Mouse (Mus musculus): ENCODE data around the gene Ldb2. TPM values are rescaled to one million over a fixed set of nuclear protein-coding genes. Genes with fewer than 3 reads are reported as not detected.

The Ldb2 gene
- polyA plus RNA-seq, 1 experiment from 2014 or later = 67.6 TPM

GRCm38 (mm10) chr5:44553155-44553554 lies 246.3 kb downstream of the Ldb2 start:
- no peaks in the 10 kb centered on the region for H3K36me3 ChIP-seq (ENCODE audit: control insufficient read depth, insufficient read depth, low read length)
- H3K27ac ChIP-seq (ENCODE audit: low read depth, low read length) = no peak overlapping the region
- H3K27me3 ChIP-seq (ENCODE audit: control insufficient read depth, insufficient read depth, low read length) = no peaks in the 10 kb centered on the region
- H3K9ac ChIP-seq (replicated peaks; ENCODE audit: low read depth, low read length) = no peak overlapping the region
- no peaks in the 10 kb centered on the region for H3K9me3 ChIP-seq (ENCODE audit: control insufficient read depth, low read length)
- H3K4me3 ChIP-seq (ENCODE audit: low read depth, low read length) = no peak overlapping the region
- no peak overlapping the region for H3K4me2 ChIP-seq (ENCODE audit: low read depth, low read length)
- H3K4me1 ChIP-seq (ENCODE audit: control insufficient read depth, insufficient read depth, low read length) = no peaks in the 10 kb centered on the region
- ATAC-seq (ENCODE audit: low read depth) = no peak

GRCm38 (mm10) chr5:44552121-44552520 lies 247.4 kb downstream of the Ldb2 start:
- Histone ChIP-seq H3K4me2 (ENCODE audit: low read depth, low read length) (no peak overlapping the region), H3K27ac (ENCODE audit: low read depth, low read length) (no peak overlapping the region), H3K4me3 (ENCODE audit: low read depth, low read length) (no peak overlapping the region), H3K27me3 (ENCODE audit: control insufficient read depth, insufficient read depth, low read length) (no peaks in the 10 kb centered on the region), H3K4me1 (ENCODE audit: control insufficient read depth, insufficient read depth, low read length) (no peaks in the 10 kb centered on the region), H3K9ac (replicated peaks; ENCODE audit: low read depth, low read length) (no peak overlapping the region), H3K36me3 (ENCODE audit: control insufficient read depth, insufficient read depth, low read length) (no peaks in the 10 kb centered on the region), H3K9me3 (ENCODE audit: control insufficient read depth, low read length) (no peaks in the 10 kb centered on the region)
- no peak for ATAC-seq (ENCODE audit: low read depth)
- WGBS = 80% methylated on average over 8 of the region's 8 CpGs

DNA sequence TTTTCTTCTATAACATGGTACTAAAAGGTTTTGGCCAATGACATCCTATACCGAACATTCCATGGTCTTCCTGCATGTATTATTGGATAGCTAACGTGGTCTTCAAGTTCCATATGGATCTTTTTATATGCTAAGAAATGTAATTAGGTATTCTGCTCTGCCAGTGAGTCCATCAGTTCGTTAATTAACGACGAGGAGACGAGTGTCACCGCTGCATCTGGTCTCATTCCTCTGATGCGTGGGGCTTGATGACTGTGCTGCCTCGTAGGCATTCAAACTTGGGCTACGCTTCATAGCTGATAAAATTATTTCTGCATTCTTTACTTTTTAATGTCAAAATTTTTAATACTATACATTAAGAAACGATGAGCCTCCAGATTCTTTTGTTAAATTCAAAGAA lies 251.0 kb downstream of the Ldb2 start:
- H3K4me1 ChIP-seq (ENCODE audit: control insufficient read depth, insufficient read depth, low read length) = no peaks in the 10 kb centered on the region
- H3K27me3 ChIP-seq (ENCODE audit: control insufficient read depth, insufficient read depth, low read length) = no peaks in the 10 kb centered on the region
- no peaks in the 10 kb centered on the region for H3K9me3 ChIP-seq (ENCODE audit: control insufficient read depth, low read length)
- ATAC-seq (ENCODE audit: low read depth) = no peak; the same call in 1 of the 2 replicates
- H3K36me3 ChIP-seq (ENCODE audit: control insufficient read depth, insufficient read depth, low read length) = no peaks in the 10 kb centered on the region
- no peak overlapping the region for H3K4me2 ChIP-seq (ENCODE audit: low read depth, low read length)
- H3K27ac ChIP-seq (ENCODE audit: low read depth, low read length) = no peak overlapping the region
- 62% methylated on average over 11 of the region's 11 CpGs for WGBS
- H3K4me3 ChIP-seq (ENCODE audit: low read depth, low read length) = no peak overlapping the region
- H3K9ac ChIP-seq (replicated peaks; ENCODE audit: low read depth, low read length) = no peak overlapping the region

DNA sequence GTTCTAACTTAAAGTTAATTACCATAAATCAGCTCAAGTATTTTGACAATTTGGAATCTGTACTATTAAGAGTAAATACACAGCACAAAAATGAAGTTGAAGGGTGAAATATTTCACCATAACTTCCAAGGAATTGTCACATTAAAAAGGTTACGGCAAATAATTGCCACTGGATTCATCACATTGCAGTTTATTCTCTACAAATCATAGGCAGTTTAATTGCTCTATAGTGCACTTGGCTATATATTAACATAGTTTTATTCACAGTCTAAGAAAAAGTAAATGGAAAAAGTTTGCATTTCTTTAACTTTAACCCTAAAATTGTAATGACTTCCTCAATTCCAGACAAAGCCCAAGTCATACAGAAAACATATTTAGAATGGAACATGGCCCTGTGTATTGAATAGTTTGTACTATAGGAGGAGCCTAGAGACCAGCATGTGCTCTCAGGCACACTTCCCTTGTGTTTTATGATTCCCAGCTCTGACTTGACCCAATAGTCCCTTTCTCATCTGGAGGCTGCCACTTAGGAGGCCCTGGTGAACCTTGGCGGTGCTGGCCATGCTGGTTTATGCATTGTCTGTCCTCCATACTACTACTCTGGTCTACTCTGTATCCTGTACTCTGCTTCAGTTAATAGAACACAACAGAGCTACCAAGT lies 255.9 kb downstream of the Ldb2 start:
- Histone ChIP-seq H3K4me3 (ENCODE audit: low read depth, low read length) (no peak overlapping the region), H3K9ac (replicated peaks; ENCODE audit: low read depth, low read length) (no peak overlapping the region), H3K4me2 (ENCODE audit: low read depth, low read length) (no peak overlapping the region), H3K4me1 (ENCODE audit: control insufficient read depth, insufficient read depth, low read length) (peaks cover 6% of the 10 kb centered on the region; the same call in 1 of the 2 replicates), H3K9me3 (ENCODE audit: control insufficient read depth, low read length) (no peaks in the 10 kb centered on the region), H3K36me3 (ENCODE audit: control insufficient read depth, insufficient read depth, low read length) (no peaks in the 10 kb centered on the region), H3K27ac (ENCODE audit: low read depth, low read length) (no peak overlapping the region), H3K27me3 (ENCODE audit: control insufficient read depth, insufficient read depth, low read length) (no peaks in the 10 kb centered on the region)
- ATAC-seq (ENCODE audit: low read depth) = no peak
- WGBS = 94% methylated on average over 2 of the region's 2 CpGs

DNA sequence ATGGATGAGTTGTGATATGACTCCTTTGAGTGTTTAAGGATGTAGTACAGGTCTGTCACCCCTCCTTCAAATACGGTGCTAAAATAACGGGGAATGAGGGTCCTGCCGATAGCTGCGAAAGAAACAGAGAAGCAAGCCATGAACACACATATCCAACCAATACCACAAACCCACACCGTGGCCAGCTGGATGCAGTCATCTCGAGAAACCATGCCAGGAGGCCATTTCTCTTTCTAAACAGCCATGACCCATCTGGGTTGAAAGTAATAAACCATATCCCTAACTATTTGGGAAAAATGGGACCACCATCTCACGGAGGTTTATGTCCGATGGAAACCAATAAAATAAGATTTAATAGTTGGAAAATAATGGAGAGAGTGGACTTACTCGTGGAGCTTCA lies 257.7 kb downstream of the Ldb2 start:
- no peak overlapping the region for H3K4me2 ChIP-seq (ENCODE audit: low read depth, low read length)
- H3K9me3 ChIP-seq (ENCODE audit: control insufficient read depth, low read length) = no peaks in the 10 kb centered on the region
- no peak overlapping the region for H3K4me3 ChIP-seq (ENCODE audit: low read depth, low read length)
- no peaks in the 10 kb centered on the region for H3K27me3 ChIP-seq (ENCODE audit: control insufficient read depth, insufficient read depth, low read length)
- no peak overlapping the region for H3K9ac ChIP-seq (replicated peaks; ENCODE audit: low read depth, low read length)
- ATAC-seq (ENCODE audit: low read depth) = no peak
- peaks cover 8% of the 10 kb centered on the region; the same call in 1 of the 2 replicates for H3K4me1 ChIP-seq (ENCODE audit: control insufficient read depth, insufficient read depth, low read length)
- H3K27ac ChIP-seq (ENCODE audit: low read depth, low read length) = no peak overlapping the region
- 73% methylated on average over 9 of the region's 9 CpGs for WGBS
- no peaks in the 10 kb centered on the region for H3K36me3 ChIP-seq (ENCODE audit: control insufficient read depth, insufficient read depth, low read length)

GRCm38 (mm10) chr5:44538687-44539086 lies 260.8 kb downstream of the Ldb2 start:
- whole genome bisulfite sequencing = 41% methylated on average over 2 of the region's 2 CpGs
- Histone ChIP-seq H3K9ac (replicated peaks; ENCODE audit: low read depth, low read length) (no peak overlapping the region), H3K4me3 (ENCODE audit: low read depth, low read length) (no peak overlapping the region), H3K4me2 (ENCODE audit: low read depth, low read length) (no peak overlapping the region), H3K36me3 (ENCODE audit: control insufficient read depth, insufficient read depth, low read length) (no peaks in the 10 kb centered on the region), H3K4me1 (ENCODE audit: control insufficient read depth, insufficient read depth, low read length) (peaks cover 8% of the 10 kb centered on the region; the same call in 1 of the 2 replicates), H3K9me3 (ENCODE audit: control insufficient read depth, low read length) (no peaks in the 10 kb centered on the region), H3K27me3 (ENCODE audit: control insufficient read depth, insufficient read depth, low read length) (no peaks in the 10 kb centered on the region), H3K27ac (ENCODE audit: low read depth, low read length) (no peak overlapping the region)
- ATAC-seq (ENCODE audit: low read depth) = no peak

GRCm38 (mm10) chr5:44538000-44538395 lies 261.5 kb downstream of the Ldb2 start:
- no peak overlapping the region for H3K4me3 ChIP-seq (ENCODE audit: low read depth, low read length)
- no peaks in the 10 kb centered on the region for H3K27me3 ChIP-seq (ENCODE audit: control insufficient read depth, insufficient read depth, low read length)
- H3K27ac ChIP-seq (ENCODE audit: low read depth, low read length) = no peak overlapping the region
- peak overlapping the region; percentile 21; the same call in 1 of the 2 replicates for H3K4me2 ChIP-seq (ENCODE audit: low read depth, low read length)
- H3K36me3 ChIP-seq (ENCODE audit: control insufficient read depth, insufficient read depth, low read length) = no peaks in the 10 kb centered on the region
- peaks cover 8% of the 10 kb centered on the region; the same call in 1 of the 2 replicates for H3K4me1 ChIP-seq (ENCODE audit: control insufficient read depth, insufficient read depth, low read length)
- no peak overlapping the region for H3K9ac ChIP-seq (replicated peaks; ENCODE audit: low read depth, low read length)
- H3K9me3 ChIP-seq (ENCODE audit: control insufficient read depth, low read length) = no peaks in the 10 kb centered on the region
- peak; percentile 93 for ATAC-seq (ENCODE audit: low read depth)
- WGBS = 3% methylated on average over 5 of the region's 5 CpGs

GRCm38 (mm10) chr5:44537316-44537999 lies 262.0 kb downstream of the Ldb2 start:
- 0 out of 2 replicates have a peak, but pooled peaks have one; percentile 10 for ATAC-seq (ENCODE audit: low read depth)
- H3K4me2 ChIP-seq (ENCODE audit: low read depth, low read length) = no peak overlapping the region
- WGBS = 56% methylated on average over 5 of the region's 5 CpGs

DNA sequence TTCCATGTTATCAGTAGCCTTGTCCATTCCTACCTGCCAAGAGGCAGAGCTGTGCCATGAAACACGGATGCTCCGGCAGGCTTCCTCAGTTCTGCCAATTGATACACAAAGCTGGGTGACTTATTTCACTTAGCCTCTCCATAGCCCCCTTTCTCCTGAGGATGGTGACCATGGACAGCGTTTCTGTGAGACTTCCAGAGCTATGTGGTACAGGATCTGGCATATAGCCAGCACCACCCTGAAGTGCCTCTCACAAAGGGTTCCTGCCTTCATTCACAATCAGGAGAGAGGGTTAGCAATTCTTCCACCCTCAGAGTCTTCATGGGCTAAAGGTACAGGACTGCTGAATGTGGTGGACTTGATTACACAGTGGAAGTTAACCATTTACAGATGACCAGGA lies 270.0 kb downstream of the Ldb2 start:
- H3K4me2 ChIP-seq (ENCODE audit: low read depth, low read length) = no peak overlapping the region
- no peak overlapping the region for H3K27ac ChIP-seq (ENCODE audit: low read depth, low read length)
- WGBS = 83% methylated on average over 3 of the region's 3 CpGs
- no peak overlapping the region for H3K4me3 ChIP-seq (ENCODE audit: low read depth, low read length)
- H3K4me1 ChIP-seq (ENCODE audit: control insufficient read depth, insufficient read depth, low read length) = no peaks in the 10 kb centered on the region
- no peaks in the 10 kb centered on the region for H3K36me3 ChIP-seq (ENCODE audit: control insufficient read depth, insufficient read depth, low read length)
- H3K9ac ChIP-seq (replicated peaks; ENCODE audit: low read depth, low read length) = no peak overlapping the region
- no peaks in the 10 kb centered on the region for H3K9me3 ChIP-seq (ENCODE audit: control insufficient read depth, low read length)
- ATAC-seq (ENCODE audit: low read depth) = no peak
- H3K27me3 ChIP-seq (ENCODE audit: control insufficient read depth, insufficient read depth, low read length) = no peaks in the 10 kb centered on the region

More at GRCm38 (mm10) chr5:44537316-44537999, 262.0 kb downstream of the Ldb2 start:
- Histone ChIP-seq H3K27ac (ENCODE audit: low read depth, low read length) (no peak overlapping the region; the same call in 1 of the 2 replicates), H3K4me1 (ENCODE audit: control insufficient read depth, insufficient read depth, low read length) (peaks cover 8% of the 10 kb centered on the region; the same call in 1 of the 2 replicates), H3K4me3 (ENCODE audit: low read depth, low read length) (no peak overlapping the region), H3K36me3 (ENCODE audit: control insufficient read depth, insufficient read depth, low read length) (no peaks in the 10 kb centered on the region), H3K9ac (replicated peaks; ENCODE audit: low read depth, low read length) (no peak overlapping the region), H3K27me3 (ENCODE audit: control insufficient read depth, insufficient read depth, low read length) (no peaks in the 10 kb centered on the region), H3K9me3 (ENCODE audit: control insufficient read depth, low read length) (no peaks in the 10 kb centered on the region)

Data from neural tube, embryonic 14.5 days (tissue).